Mouse (Mus musculus) granulocyte monocyte progenitor cell, adult 5-6 weeks (primary cell): ENCODE measurements around the gene Fndc3b. TPM values are rescaled to one million over a fixed set of nuclear protein-coding genes. Genes with fewer than 3 reads are reported as not detected.

Source experiments
- ATAC-seq: replicated peaks from 2 replicates; pipeline ENCODE4 v1.8.0; 2016; ENCODE audit warnings: mild to moderate bottlenecking, moderate TSS enrichment, inconsistent platforms; ENCODE audit not compliant: poor library complexity, severe bottlenecking
- total RNA-seq, 2 experiments: library from RNA; stranded (forward) in 1 of 2; stranded (reverse) in 1 of 2; fragments of 200-712, 200-1000 nt in 1 of 2; fragments of >200 nt in 1 of 2; fragmentation: Nextera tagmentation in 1 of 2; gene quantifications; 2 replicates each; pipeline ENCODE4 v1.2.3; 2014 to 2017

The Fndc3b gene
- total RNA-seq, 2 experiments from 2014 or later: 21.3 to 48.8 TPM

DNA sequence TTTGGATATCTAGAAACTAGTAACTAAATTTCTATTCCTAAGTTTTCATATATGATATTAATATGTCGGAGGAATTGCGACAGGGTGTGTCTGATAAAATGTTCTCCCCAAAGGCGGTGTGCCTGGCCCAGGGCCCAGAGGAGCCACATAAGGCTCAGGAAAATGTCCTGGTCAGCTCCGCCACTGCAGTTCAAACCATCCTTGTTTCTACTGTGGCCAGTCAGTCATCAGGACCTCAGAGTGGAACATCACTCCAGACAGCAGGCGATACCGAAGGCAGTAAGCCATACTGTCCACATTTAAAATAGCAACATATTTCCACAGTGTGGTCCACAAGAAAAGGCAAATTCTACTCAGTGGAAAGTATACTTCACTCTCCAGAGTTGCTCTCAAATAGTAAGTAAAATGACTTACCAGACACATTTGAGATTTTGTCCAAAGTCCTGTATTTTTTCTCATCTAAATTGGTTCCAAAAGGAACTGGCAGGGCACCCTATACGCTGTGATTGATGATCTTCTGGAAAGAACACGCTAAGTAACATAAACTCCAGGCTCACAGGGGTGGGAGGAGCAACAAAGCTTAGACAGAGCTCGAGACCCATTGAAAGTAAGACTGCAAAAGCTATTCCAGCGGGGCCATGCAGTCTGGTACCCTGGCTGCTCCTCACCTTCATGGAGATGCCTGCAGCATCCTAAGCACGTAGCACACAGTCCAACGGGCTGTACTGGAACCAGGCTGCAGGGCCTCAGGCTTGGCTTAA is 187.8 kb downstream of the Fndc3b start:
- no peak for ATAC-seq

- ATAC-seq: no peak
These were observed 190.7 kb downstream of the Fndc3b start for GRCm38 (mm10) chr3:27520391-27520790.

GRCm38 (mm10) chr3:27519481-27519880 is 191.6 kb downstream of the Fndc3b start:
- no peak for ATAC-seq

- no peak for ATAC-seq
These were observed 192.2 kb downstream of the Fndc3b start for GRCm38 (mm10) chr3:27518935-27519334.

DNA sequence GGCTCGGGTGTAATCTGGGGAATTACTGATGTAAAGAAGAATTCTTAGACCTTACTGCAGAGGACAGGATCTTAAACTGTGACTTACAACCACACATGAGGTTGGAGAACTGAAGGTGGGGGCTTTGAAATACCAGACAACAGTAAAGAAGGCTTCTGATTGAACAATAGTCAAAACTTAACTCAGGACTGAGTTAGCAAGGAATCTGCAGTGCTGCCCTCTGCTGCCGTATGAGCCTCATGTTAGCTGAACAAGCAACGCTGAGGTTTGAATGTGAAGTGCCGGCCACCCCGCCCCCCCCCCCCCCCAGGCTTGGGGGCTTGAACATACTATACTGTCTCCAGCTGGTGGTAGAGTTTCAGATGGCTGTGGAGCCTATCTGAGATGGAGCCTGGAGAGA is 194.6 kb downstream of the Fndc3b start:
- ATAC-seq: no peak

GRCm38 (mm10) chr3:27511765-27512164 is 199.3 kb downstream of the Fndc3b start:
- no peak for ATAC-seq

- no peak for ATAC-seq
These were observed 204.2 kb downstream of the Fndc3b start for GRCm38 (mm10) chr3:27506886-27507285.

DNA sequence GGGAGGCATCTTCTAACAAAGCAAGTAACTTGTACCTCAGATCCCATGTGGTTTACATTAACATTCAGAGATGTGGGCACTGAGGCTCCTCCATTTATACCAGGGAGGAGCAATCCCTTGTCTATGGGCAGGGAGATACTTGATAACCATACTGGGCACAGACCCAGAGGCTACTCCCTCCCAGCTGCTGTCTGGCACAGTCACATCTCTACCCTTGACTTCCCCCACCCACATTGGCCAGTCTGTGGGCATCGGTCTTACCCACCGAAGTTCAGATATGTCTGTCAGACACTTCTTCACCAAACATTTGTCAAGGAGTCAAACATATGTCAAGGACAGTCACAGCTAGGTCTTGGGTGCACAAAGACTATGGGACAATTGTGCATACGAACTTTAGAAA is 205.5 kb downstream of the Fndc3b start:
- no peak for ATAC-seq

GRCm38 (mm10) chr3:27503279-27504038 is 207.6 kb downstream of the Fndc3b start:
- no peak for ATAC-seq

- ATAC-seq: no peak
These were observed 215.6 kb downstream of the Fndc3b start for GRCm38 (mm10) chr3:27495296-27496073.

- ATAC-seq: no peak
These were observed 216.4 kb downstream of the Fndc3b start for GRCm38 (mm10) chr3:27494698-27495097.

DNA sequence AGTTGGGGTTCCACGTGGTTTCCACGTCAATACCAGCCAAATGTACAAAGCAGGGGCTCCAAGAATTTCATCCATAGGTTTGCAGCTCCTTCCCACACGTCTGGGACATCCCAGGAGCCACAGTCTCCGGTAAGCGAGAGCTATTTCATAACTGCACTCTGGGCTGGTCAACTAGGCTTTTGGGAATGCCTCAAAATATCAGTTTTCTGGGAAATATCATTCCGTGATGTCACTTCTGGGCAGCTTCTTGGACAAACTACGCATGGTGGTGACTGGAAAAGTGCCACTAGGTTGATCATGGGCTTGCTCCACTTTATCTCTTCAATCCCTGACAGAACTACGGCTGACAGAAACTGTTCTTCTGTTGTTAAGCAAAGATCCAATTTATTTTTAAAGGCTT is 217.0 kb downstream of the Fndc3b start:
- ATAC-seq: no peak

GRCm38 (mm10) chr3:27491821-27492220 is 219.3 kb downstream of the Fndc3b start:
- ATAC-seq: no peak

- no peak for ATAC-seq
These were observed 219.7 kb downstream of the Fndc3b start for GRCm38 (mm10) chr3:27491367-27491766.

DNA sequence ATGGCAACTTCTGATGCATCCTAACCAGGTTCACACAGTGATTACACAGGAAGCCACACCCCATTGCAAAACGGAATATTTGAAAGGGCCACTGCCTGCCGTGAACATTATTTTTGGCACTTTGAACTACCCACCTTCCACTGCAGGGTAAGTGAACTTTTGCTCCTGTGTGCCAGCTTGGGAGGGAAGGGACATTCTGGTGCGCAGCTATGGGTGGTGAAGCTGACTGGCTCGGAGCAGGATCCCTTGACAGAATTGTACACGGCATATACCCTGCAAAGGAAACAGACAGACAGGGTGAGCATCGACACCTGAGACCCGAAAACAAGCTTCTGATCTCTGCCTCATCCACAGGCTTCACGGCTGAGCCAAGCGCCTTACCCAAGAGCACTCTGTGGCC is 220.2 kb downstream of the Fndc3b start:
- ATAC-seq: no peak

DNA sequence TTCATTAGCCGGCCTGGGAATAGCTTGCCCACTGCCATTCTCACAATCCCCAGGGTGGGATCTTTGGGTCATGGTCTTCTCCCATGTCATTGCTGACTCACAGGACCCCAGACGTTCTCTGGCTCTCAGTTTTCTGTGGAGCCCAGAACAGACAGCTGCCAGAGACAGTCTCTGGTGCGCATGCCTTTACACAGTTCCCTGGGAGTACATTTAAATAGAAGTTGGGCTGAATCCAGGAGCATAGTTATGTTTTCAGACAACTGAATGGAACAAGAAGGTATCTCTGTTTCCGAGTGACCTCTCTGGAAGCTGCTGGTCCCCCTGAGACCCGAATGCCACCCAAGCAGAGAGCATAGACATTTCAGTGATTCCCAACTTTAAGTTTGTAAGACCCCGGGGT is 221.6 kb downstream of the Fndc3b start:
- no peak for ATAC-seq

DNA sequence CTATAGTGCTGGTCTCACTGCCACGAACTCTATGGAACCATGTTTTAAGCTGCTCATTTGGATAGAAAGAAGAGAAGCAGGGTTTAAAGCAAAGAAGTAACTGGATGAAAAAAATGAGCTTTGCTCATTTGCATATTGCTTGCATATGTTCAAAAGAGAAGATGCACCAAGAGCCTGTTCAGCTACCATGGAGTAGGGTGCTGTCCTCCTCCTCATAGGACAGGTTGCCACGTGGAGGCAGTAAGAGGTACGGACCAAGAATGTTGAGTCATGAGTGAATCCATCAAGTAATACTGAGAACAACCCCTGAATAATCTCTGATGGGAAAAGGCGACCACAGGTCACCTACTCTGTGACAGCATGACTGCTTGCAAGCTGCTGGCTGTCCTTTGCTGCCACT is 226.0 kb downstream of the Fndc3b start:
- ATAC-seq: no peak

DNA sequence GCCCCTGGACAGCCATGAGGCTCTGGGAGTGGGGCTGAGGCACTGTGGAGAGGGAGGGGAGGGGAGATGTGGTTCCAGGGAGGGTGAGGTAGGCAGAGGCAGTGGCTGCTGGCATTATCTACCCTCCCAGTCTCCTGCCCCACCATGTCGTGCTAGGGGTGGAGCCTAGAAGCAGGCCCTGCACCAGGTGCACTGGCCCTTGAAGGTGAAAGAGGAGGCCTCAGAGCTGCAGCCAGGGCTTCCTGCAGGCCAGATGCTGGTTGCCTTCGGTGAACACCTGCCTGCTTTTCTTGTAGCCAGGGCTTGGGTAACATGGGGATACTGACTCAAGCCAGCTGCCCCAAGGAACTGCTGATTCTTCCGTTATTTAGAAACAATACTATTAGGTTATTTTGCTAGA is 226.4 kb downstream of the Fndc3b start:
- no peak for ATAC-seq

DNA sequence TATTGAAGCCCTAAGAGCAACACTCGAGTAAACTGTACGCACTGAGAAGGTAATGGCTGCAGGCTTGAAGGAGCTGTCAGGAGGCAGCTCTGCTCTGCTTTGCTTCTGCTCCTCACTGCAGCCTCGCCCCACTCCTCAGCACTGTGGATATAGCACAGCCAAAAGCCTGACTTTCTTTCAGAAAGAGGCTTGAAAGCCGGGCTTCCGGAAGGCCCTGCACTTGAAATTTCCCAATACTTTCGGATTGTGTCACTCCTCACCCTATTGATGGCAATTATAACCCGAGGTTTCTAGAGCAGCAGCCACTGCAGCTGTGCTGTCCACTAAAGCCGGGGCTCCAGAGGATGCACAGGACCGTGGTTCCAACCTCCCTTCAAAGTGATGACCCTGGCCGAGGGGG is 227.3 kb downstream of the Fndc3b start:
- ATAC-seq: no peak

- no peak for ATAC-seq
These were observed 227.8 kb downstream of the Fndc3b start for GRCm38 (mm10) chr3:27483321-27483720.

- ATAC-seq: no peak
These were observed 229.4 kb downstream of the Fndc3b start for GRCm38 (mm10) chr3:27481738-27482137.
